Mouse (Mus musculus): ENCODE data around the gene Vmn1r225.
"Not testable (repeated sequence)": the region's sequence is repeated elsewhere in the genome, so short reads cannot be mapped to it uniquely, and the experiment has no call there.

Gene Vmn1r225

GRCm38 (mm10) chr17:20497858-20498257 is at the start of gene Vmn1r225:
Gene Vmn1r225, plus strand, starts transcription at chr17:20498158.
- no peak for DNase-seq (ENCODE audit: low spot score)

GRCm38 (mm10) chr17:20473311-20473710 is 24.6 kb upstream of the Vmn1r225 start:
- no peak for DNase-seq (ENCODE audit: low spot score)

GRCm38 (mm10) chr17:20481231-20481630 is 16.7 kb upstream of the Vmn1r225 start, which contains the start of gene Vmn2r108:
Gene Vmn2r108, minus strand, starts transcription at chr17:20481331.
- DNase-seq (ENCODE audit: low spot score): no peak

GRCm38 (mm10) chr17:20508247-20508646 is 10.3 kb downstream of the Vmn1r225 start:
- DNase-seq (ENCODE audit: low spot score): not testable (repeated sequence)

Measured in embryo, embryonic 10 days (tissue).